Mouse (Mus musculus) gastrocnemius, postnatal 4 days (tissue): Measurements from ENCODE around the gene Rpl6. TPM values are rescaled to one million over a fixed set of nuclear protein-coding genes. Genes with fewer than 3 reads are reported as not detected.
A peak's percentile ranks its signal among the peaks of the same experiment; 100 is the strongest.

Experiments used
- DNase-seq, 2 experiments: peaks; one replicate each; pipeline ENCODE4 v3.0.0; 2021 to 2022; ENCODE audit warnings: low spot score in 2 of 2, mixed read lengths in 2 of 2
- long read RNA-seq, 2 experiments: library from polyadenylated mRNA; stranded (forward); transcript quantifications; one replicate each; pipeline ENCODE4 v2.0.0; 2021
- total RNA-seq, 2 experiments: library from RNA; stranded (reverse); gene quantifications; 2 replicates each; pipeline ENCODE4 v1.2.3; 2021

Gene Rpl6
- total RNA-seq, result 100 to 1,000 TPM; 868 to 943 TPM
- long read RNA-seq, experiment 1, transcript Rpl6-201 (7 exons, 1,270 nt), result major isoform, 552 of 625 reads
- long read RNA-seq, experiment 1, partial matches to known transcripts, result 66 of 625 reads
- long read RNA-seq, experiment 1, other reads (novel, unspliced or antisense), result 6 of 625 reads
- long read RNA-seq, experiment 2, transcript Rpl6-201 (7 exons, 1,270 nt), result major isoform, 451 of 530 reads
- long read RNA-seq, experiment 2, partial matches to known transcripts, result 74 of 530 reads
- long read RNA-seq, experiment 2, other reads (novel, unspliced or antisense), result 4 of 530 reads

- DNase-seq, result peak; percentile 42 to 72
Observed at GRCm38 (mm10) chr5:121204132-121205089, at the start of gene Rpl6. Gene Rpl6 (plus strand): TSS chr5:121204481.

- DNase-seq, result no peak
Observed at GRCm38 (mm10) chr5:121156121-121156520, 48.2 kb upstream of the Rpl6 start.

GRCm38 (mm10) chr5:121157017-121157416 is 47.3 kb upstream of the Rpl6 start:
- no peak for DNase-seq

GRCm38 (mm10) chr5:121157489-121157888 is 46.8 kb upstream of the Rpl6 start:
- DNase-seq, result no peak

GRCm38 (mm10) chr5:121158966-121159365 is 45.3 kb upstream of the Rpl6 start:
- no peak for DNase-seq

GRCm38 (mm10) chr5:121162285-121162684 is 42.0 kb upstream of the Rpl6 start:
- peak in 1 of 2 experiments; percentile 24 for DNase-seq

GRCm38 (mm10) chr5:121162923-121163322 is 41.4 kb upstream of the Rpl6 start:
- no peak for DNase-seq

- DNase-seq, result no peak
Observed at GRCm38 (mm10) chr5:121166884-121167283, 37.4 kb upstream of the Rpl6 start.

GRCm38 (mm10) chr5:121169588-121169987 is 34.7 kb upstream of the Rpl6 start:
- no peak for DNase-seq

- DNase-seq, result no peak
Observed at GRCm38 (mm10) chr5:121172835-121173234, 31.4 kb upstream of the Rpl6 start.

GRCm38 (mm10) chr5:121179077-121179857 is 25.0 kb upstream of the Rpl6 start:
- no peak for DNase-seq

GRCm38 (mm10) chr5:121183269-121183668 is 21.0 kb upstream of the Rpl6 start:
- no peak for DNase-seq

GRCm38 (mm10) chr5:121184375-121184774 is 19.9 kb upstream of the Rpl6 start:
- DNase-seq, result no peak

GRCm38 (mm10) chr5:121184945-121185551 is 19.2 kb upstream of the Rpl6 start:
- DNase-seq, result no peak

GRCm38 (mm10) chr5:121187580-121188001 is 16.7 kb upstream of the Rpl6 start:
- DNase-seq, result no peak

GRCm38 (mm10) chr5:121188265-121188664 is 16.0 kb upstream of the Rpl6 start:
- DNase-seq, result no peak

- DNase-seq, result no peak
Observed at GRCm38 (mm10) chr5:121189182-121189581, 15.1 kb upstream of the Rpl6 start.

GRCm38 (mm10) chr5:121190210-121190835 is 14.0 kb upstream of the Rpl6 start:
- DNase-seq, result no peak

- DNase-seq, result peak; percentile 85 to 89
Observed at GRCm38 (mm10) chr5:121190836-121191583, 13.3 kb upstream of the Rpl6 start, which contains the start of gene Ptpn11. Gene Ptpn11 (minus strand): TSS chr5:121191397.

GRCm38 (mm10) chr5:121191584-121191906 is 12.7 kb upstream of the Rpl6 start:
- no peak for DNase-seq
